Mouse (Mus musculus): ENCODE measurements around the gene Pbld2.

Pbld2 gene

DNA sequence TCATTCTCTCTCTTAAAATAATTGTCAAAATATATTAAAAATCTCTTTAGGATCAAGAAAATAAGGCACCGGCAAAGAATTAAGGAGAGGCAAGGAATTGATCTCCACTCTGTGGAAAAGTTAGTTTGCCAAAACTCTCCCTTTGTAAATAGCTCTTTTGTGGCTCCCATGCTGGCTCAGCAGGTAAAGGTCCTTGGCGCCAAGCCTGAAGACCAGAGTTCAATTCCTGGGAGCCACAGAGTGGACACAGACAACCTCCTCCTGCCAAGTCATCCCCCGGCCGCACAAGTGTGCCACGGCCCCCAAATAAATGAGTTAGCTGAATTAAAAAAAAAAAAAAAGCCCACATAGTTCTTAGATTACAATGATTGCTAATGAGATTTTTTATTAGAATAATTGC, 38.6 kb downstream of the Pbld2 start:
- no peak for DNase-seq (ENCODE audit: low read depth, low spot score)

DNA sequence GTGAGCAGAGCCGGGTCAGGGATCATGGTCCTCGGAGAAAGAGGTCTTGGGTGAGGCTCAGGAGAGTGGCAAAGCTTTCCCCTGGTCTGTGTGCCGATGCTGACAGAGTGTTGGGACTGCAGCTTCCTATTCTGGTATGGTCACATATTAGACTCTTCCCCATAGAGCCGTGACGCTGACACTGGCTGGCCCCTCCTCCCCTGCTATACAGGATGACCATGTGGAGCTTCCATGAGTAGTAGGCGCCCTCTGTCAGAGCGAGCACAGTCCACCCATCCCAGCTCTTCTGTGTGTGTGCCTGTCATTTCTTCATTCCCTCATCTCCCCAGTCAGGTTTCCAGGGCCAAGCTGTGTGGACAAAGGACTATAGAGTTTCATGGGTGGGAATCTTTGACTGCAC, 39.2 kb downstream of the Pbld2 start:
- DNase-seq (ENCODE audit: low read depth, low spot score), result no peak

GRCm38 (mm10) chr10:63064516-63064915, 40.4 kb downstream of the Pbld2 start:
- DNase-seq (ENCODE audit: low read depth, low spot score), result no peak

DNA sequence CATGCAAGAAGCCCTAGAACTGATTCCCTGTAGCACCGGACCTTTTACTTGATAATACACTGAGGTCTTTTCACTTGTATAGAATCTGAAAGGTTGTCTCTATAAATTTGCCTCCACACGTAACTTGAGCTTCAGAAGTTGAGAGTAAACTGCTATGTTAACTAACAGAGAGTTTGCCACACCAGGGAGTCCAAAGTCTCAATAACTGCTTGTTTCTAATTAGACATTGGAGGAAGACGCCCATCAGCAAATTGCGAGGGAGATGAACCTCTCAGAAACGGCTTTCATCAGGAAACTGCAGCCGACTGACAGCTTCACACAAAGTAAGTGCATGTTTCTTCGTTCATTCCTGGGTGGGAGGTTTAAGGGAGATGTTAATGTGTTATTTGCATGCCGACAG, 41.4 kb downstream of the Pbld2 start:
- DNase-seq (ENCODE audit: low read depth, low spot score), result no peak

DNA sequence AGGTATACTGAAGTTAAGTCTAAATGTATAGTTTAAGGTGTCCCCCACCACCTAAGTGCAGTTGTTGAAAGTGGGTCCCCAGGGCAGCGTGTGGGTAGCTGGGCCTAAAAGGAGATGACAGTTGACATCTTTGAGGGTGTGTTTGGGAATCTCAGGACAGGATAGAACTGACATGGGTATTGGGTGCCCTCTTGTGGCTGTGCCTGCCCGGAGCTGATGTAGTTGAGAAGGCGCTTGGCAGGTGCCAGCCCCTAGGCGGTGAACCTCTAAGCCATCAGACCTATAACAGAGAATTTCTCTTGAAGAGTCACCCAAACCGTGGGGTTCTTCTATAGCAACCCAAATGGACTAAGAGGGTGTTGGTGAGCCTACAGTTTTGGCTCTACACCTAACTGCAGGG, 41.9 kb downstream of the Pbld2 start:
- peak; percentile 61 for DNase-seq (ENCODE audit: low read depth, low spot score)

DNA sequence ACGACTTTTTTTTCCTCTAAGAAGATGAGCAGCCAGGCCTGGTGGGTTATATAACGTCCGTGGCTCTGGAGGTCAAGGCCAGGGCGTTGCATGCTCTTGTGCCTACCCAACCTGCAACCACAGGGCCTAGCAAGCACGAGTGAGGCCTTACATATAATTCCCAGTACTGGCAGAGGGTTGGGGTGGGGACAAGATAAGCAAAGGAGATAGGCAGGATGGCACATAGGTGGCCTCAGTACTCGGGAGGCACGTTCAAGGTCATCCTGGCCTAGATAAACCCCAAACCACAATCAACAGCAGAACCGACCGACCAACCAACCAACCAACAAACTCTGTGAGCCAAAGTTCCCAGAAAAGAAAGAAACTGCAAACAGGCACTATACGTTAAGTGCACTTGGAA, 62.2 kb downstream of the Pbld2 start:
- no peak for DNase-seq (ENCODE audit: low read depth, low spot score)

DNA sequence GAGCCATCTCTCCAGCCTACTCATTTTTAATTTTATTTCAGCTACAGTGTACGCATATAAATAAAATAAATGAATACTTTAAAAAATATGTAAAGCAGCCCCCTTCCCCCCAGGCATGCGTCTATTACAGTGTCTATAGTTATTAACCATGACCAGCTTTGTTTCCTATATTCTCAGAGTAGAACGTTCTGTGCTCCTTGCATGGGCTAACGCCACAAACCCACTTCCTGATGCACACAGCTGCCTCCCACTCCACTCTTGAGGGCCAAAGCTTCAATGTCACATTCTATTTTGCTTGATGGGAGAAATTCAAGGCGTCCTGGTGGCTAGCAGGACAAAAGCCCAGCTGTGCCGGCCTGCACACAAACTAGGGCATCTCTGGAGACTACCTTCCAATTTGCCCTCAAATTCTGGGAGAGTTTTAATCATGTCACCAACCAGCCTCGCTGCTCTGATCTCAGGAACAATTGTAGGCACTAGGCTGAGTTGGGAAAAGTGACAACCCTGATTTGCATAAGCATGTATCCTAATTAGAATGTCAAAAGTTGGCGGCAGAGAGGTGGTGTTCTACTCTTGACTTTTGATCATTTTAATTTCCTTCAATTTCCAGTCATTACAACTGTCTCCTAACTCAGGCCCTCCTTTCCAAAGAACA, 65.1 kb downstream of the Pbld2 start:
- DNase-seq (ENCODE audit: low read depth, low spot score), result no peak

GRCm38 (mm10) chr10:63089758-63090571, 65.8 kb downstream of the Pbld2 start:
- no peak for DNase-seq (ENCODE audit: low read depth, low spot score)

GRCm38 (mm10) chr10:63091915-63092314, 67.8 kb downstream of the Pbld2 start:
- DNase-seq (ENCODE audit: low read depth, low spot score), result no peak

GRCm38 (mm10) chr10:63092616-63093550, 68.8 kb downstream of the Pbld2 start:
- DNase-seq (ENCODE audit: low read depth, low spot score), result peak; percentile 15

GRCm38 (mm10) chr10:63096757-63097156, 72.6 kb downstream of the Pbld2 start:
- no peak for DNase-seq (ENCODE audit: low read depth, low spot score)

GRCm38 (mm10) chr10:63098191-63098590, 74.1 kb downstream of the Pbld2 start:
- no peak for DNase-seq (ENCODE audit: low read depth, low spot score)

DNA sequence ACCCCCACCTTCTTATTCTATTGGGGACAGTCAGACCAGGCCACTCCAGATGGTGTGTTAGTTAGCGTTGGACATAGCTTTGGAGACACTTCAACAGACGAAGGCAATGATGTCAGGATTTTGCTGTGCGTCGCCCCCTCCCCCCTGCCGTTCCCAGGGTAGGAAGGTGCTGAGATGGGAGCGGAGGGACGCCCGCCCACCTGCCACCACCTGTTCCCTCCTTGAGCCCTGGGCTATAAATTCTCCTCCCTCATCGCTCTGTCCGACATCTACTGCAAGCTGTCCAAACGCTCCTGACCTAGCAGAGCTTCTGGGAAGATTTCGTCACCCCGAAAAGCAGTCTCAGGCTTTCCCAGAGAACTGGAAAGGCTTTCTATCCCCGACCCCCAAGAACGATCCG, 75.4 kb downstream of the Pbld2 start, which contains the start of gene Atoh7:
Gene Atoh7 (plus strand): TSS at position 131 of the 400 bp plus-strand sequence.
- DNase-seq (ENCODE audit: low read depth, low spot score), result no peak

GRCm38 (mm10) chr10:63099941-63100562, 75.9 kb downstream of the Pbld2 start:
- no peak for DNase-seq (ENCODE audit: low read depth, low spot score)

DNA sequence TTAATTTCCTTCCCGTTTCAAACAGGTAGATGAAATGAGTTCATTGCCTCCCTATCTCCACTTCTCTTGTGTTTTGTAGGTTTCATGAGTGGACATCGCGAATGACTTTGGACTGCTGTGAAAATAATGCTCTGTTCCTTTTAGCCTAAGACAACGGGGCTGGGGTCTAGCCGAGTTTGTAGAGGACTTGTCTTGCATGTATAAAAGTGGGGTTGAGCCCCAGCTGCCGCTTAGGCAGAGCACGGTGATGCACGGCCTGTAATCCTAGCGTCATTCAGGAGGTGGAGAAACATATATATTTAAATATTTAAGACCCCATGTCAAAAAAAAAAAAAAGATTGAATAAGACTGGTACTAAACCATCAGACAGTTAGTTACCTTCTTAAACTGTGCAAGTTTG, 76.5 kb downstream of the Pbld2 start:
- DNase-seq (ENCODE audit: low read depth, low spot score), result no peak

Data from CD4-positive helper T cell, adult 2 months (primary cell).